Mouse (Mus musculus) forebrain, embryonic 14.5 days (tissue): ENCODE results near the gene Trim9. TPM values are rescaled to one million over a fixed set of nuclear protein-coding genes. Genes with fewer than 3 reads are reported as not detected.
A peak's percentile ranks its signal among the peaks of the same experiment; 100 is the strongest.

Experiments
- ATAC-seq: fragments of 200-750 bp; cut with Nextera tagmentation; 2 replicates; pipeline ENCODE4 v1.8.0; 2017; ENCODE audit warnings: mild to moderate bottlenecking, moderate library complexity
- DNase-seq: peaks from one replicate; pipeline ENCODE4 v3.0.0-alpha.2; 2015; ENCODE audit warnings: low spot score
- H3K27ac ChIP-seq: fragments of 300-500 bp; sonication (generic); 2 replicates; pipeline ENCODE4 v1.5.1; 2014; ENCODE audit warnings: low read depth, mild to moderate bottlenecking, control low read depth, low read length, moderate library complexity
- H3K27me3 ChIP-seq: fragments of 300-500 bp; sonication (generic); replicated peaks from 2 replicates; pipeline ENCODE4 v1.6.1; 2014; ENCODE audit warnings: low read length, control low read depth, mixed read lengths; ENCODE audit not compliant: control insufficient read depth, insufficient read depth
- H3K36me3 ChIP-seq: fragments of 300-500 bp; sonication (generic); 2 replicates; pipeline ENCODE4 v1.6.1; 2014; ENCODE audit warnings: low read length, control low read depth; ENCODE audit not compliant: control insufficient read depth, insufficient read depth
- H3K4me1 ChIP-seq: fragments of 300-500 bp; sonication (generic); 2 replicates; pipeline ENCODE4 v1.6.1; 2014; ENCODE audit warnings: antibody characterized with exemption, low read length, control low read depth; ENCODE audit not compliant: control insufficient read depth, insufficient read depth
- H3K4me2 ChIP-seq: fragments of 300-500 bp; sonication (generic); 2 replicates; pipeline ENCODE4 v1.6.1; 2014; ENCODE audit warnings: mild to moderate bottlenecking, control low read depth, low read length
- H3K4me3 ChIP-seq: fragments of 300-500 bp; sonication (generic); 2 replicates; pipeline ENCODE4 v1.5.1; 2014; ENCODE audit warnings: low read depth, low read length, control low read depth
- H3K9ac ChIP-seq: fragments of 300-500 bp; sonication (generic); 2 replicates; pipeline ENCODE4 v1.6.1; 2014; ENCODE audit warnings: mild to moderate bottlenecking, low read length, control low read depth, moderate library complexity
- H3K9me3 ChIP-seq: fragments of 300-500 bp; sonication (generic); replicated peaks from 2 replicates; pipeline ENCODE4 v1.6.1; 2016; ENCODE audit warnings: low read length, control low read depth, mixed read lengths; ENCODE audit not compliant: control insufficient read depth
- WGBS: fragments of 180-500 bp; shearing (Covaris S2); extraction: QIAGEN DNeasy Blood & Tissue Kit; methylation state at CpG from one replicate; pipeline ENCODE4 v1.1.7; 2014; 5-methylcytosine and 5-hydroxymethylcytosine counted together
- polyA plus RNA-seq: library from polyadenylated mRNA; unstranded; fragments of >200 nt; fragmentation: Nextera tagmentation; extraction: Ambion mirVana; gene quantifications from 2 replicates; pipeline ENCODE4 v1.2.1, GENCODE M21; 2014

Gene Trim9
- polyA plus RNA-seq, 1 experiment from 2014 or later: 30.8 TPM

DNA sequence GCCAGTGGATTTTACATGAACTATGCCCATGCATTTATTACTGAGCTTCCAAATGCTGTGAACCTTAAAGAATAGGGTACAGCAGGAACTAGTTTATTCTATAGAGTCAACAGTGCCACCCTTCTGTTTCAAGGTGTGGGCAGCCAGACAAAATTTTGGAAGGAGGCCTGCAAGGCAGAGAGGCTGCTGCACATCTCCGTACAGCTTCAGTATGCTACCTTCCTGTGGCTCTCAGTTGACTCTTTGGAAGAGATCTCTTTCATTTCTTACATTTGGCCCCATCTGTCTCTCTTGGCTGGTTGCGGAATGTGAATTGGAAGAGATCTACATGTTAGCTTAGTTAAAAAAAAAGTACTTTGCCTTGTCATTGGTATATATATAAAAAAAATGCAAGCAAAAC is 66.5 kb downstream of the Trim9 start:
- peaks cover 4% of the 10 kb centered on the region; the same call in 1 of the 2 replicates for H3K36me3 ChIP-seq
- 83% methylated on average over 2 of the region's 2 CpGs for WGBS
- no peaks in the 10 kb centered on the region for H3K9me3 ChIP-seq
- ATAC-seq (no peak), DNase-seq (no peak)
- H3K9ac ChIP-seq: no peak overlapping the region
- H3K4me1 ChIP-seq: no peaks in the 10 kb centered on the region
- no peak overlapping the region for H3K4me2 ChIP-seq
- no peak overlapping the region for H3K27ac ChIP-seq
- H3K4me3 ChIP-seq: no peak overlapping the region
- H3K27me3 ChIP-seq: no peaks in the 10 kb centered on the region

DNA sequence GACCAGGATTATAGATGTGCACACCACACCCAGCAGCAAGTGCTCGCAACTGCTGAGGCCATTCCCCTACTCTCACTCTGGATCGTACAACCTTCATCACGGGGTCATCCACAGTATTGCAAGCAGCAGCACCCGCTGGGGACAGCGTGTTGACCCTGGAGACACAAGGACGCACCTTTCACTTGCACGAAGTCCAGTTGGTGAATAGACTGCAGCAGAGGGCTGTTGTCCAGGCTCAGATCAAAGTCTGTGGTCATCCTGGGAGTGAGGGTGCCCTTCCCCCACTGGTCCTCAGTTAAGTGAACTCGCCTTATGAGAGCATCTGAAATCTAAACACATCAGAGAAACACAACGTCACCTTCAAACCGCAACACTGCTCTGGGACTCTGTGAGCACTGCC is 67.0 kb downstream of the Trim9 start:
- H3K9me3 ChIP-seq: no peaks in the 10 kb centered on the region
- no peak for DNase-seq
- H3K27me3 ChIP-seq: no peaks in the 10 kb centered on the region
- H3K4me2 ChIP-seq: no peak overlapping the region
- H3K4me3 ChIP-seq: no peak overlapping the region
- peaks cover 4% of the 10 kb centered on the region; the same call in 1 of the 2 replicates for H3K36me3 ChIP-seq
- ATAC-seq: no peak
- H3K4me1 ChIP-seq: no peaks in the 10 kb centered on the region
- 93% methylated on average over 10 of the region's 10 CpGs for WGBS
- H3K27ac ChIP-seq: no peak overlapping the region
- H3K9ac ChIP-seq: no peak overlapping the region

DNA sequence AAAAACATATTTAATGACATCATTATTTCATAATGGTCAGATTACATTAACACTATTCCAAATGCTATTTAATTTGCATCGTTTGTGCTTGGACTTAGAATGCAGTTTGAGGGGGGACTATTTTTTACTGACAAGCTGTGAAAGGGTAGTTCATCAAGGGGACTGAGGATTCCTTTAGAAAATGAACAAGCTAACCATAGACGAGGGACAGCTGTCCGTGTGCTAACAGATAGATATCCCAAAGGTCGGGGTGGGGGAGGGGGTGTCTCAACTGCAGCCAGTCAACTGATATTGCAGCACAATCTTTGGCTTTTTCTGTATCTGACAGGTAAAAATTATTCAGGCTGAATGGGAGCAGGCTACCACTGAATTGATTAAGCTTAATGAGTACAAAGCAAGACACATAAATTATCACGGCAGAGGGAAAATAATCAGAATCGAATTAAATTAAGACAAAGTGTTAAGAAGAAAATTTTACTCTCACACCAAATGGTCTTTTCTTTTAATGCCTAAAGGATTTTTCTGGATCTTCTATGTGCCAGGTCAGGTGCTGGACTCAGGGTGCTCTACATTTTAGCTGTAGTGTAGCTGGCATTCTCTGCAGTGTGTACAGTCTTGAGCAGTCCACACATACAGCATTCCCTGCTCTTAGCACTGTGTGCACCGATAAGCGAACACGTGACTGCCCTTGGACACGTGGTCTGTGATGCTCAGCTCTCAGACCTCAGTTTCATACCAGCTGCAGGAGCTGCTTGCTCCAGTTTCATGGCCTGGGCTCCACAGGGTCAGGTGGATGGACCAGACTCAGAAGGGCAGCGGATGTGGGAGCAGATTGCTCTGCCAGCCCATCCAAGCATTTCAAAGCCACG is 70.1 kb downstream of the Trim9 start:
- WGBS: 61% methylated on average over 12 of the region's 12 CpGs
- ATAC-seq (peak; percentile 87), DNase-seq (peak; percentile 58)

DNA sequence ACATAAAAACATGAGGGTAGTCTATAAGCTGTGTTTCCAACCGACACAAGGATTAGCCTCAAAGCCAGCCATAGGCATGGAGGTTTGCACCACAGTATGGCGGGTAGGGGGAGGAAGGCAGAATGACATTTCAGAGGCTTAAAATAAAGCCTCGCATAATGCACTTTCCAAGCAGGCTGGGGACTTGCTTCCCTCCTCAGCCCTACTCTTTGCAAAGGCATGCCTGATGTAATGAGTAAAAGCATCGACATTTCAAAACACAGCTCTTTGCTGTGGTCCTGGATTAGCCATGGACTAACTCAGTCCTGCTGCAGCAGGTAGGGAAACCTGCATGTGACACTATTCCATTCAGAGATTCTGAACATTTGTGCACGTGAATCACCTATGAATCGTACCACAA is 77.7 kb downstream of the Trim9 start:
- Histone ChIP-seq H3K36me3 (peaks cover 15% of the 10 kb centered on the region; the same call in 1 of the 2 replicates), H3K4me3 (no peak overlapping the region), H3K9ac (no peak overlapping the region), H3K4me2 (no peak overlapping the region), H3K27me3 (no peaks in the 10 kb centered on the region), H3K9me3 (no peaks in the 10 kb centered on the region), H3K4me1 (no peaks in the 10 kb centered on the region), H3K27ac (no peak overlapping the region)
- DNase-seq (no peak), ATAC-seq (no peak)
- WGBS: 70% methylated on average over 6 of the region's 6 CpGs

More for the DNA sequence above, 70.1 kb downstream of the Trim9 start:
- H3K4me1 ChIP-seq: no peaks in the 10 kb centered on the region
- no peak overlapping the region for H3K4me3 ChIP-seq
- H3K9ac ChIP-seq: no peak overlapping the region
- H3K36me3 ChIP-seq: peaks cover 4% of the 10 kb centered on the region; the same call in 1 of the 2 replicates
- H3K27ac ChIP-seq: peak overlapping the region; percentile 22; the same call in 1 of the 2 replicates
- H3K4me2 ChIP-seq: no peak overlapping the region
- no peaks in the 10 kb centered on the region for H3K27me3 ChIP-seq
- H3K9me3 ChIP-seq: no peaks in the 10 kb centered on the region

DNA sequence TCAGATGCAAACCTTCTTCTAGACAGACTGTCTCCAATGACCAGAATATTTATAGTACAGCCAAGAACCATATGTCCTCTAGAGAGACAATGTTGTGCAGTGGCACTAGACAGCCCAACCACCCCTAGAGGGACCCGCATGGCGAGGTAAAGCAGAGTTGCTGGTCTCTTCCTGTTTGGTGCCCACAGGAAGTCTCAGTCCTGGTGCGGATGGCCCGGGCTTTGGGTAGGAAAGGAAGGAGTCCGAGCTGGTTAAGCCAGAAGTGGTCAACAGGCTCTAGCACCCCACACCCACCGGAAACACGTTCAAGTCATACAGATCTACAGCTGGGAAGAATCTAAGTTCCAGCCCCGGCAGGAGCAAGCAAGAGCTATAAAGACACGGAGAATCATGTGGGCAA is 80.1 kb downstream of the Trim9 start:
- WGBS: 94% methylated on average over 9 of the region's 9 CpGs
- no peaks in the 10 kb centered on the region for H3K4me1 ChIP-seq
- H3K36me3 ChIP-seq: peaks cover 15% of the 10 kb centered on the region; the same call in 1 of the 2 replicates
- ATAC-seq (no peak), DNase-seq (no peak)
- no peak overlapping the region for H3K9ac ChIP-seq
- no peaks in the 10 kb centered on the region for H3K27me3 ChIP-seq
- H3K4me3 ChIP-seq: no peak overlapping the region
- no peak overlapping the region for H3K27ac ChIP-seq
- no peaks in the 10 kb centered on the region for H3K9me3 ChIP-seq
- H3K4me2 ChIP-seq: no peak overlapping the region

DNA sequence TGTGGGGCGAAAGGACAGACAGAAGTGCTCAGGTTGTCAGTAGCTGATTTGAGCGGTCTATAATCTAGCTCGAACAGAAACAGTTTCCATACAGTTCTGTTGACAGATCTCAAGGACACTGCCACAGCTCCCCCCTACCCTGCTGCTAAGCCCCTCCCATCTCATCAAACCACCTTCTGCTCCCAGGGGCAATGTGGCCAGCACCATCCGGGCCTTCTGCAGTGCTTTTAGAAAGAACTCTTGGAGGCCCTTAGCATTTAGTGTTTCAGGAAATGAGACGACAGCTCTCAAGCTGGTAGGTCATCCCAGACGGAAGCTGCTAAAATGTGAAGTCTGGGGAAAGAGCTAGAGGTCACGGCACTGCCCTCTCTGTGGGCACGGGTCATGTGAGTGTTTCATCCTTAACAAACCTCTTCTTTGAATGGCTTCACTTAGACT is 80.9 kb downstream of the Trim9 start:
- no peaks in the 10 kb centered on the region for H3K4me1 ChIP-seq
- H3K9ac ChIP-seq: no peak overlapping the region
- ATAC-seq: no peak
- WGBS: 64% methylated on average over 8 of the region's 8 CpGs
- no peaks in the 10 kb centered on the region for H3K9me3 ChIP-seq
- no peak overlapping the region for H3K4me3 ChIP-seq
- no peak overlapping the region for H3K27ac ChIP-seq
- DNase-seq: no peak
- H3K4me2 ChIP-seq: no peak overlapping the region
- H3K36me3 ChIP-seq: peaks cover 12% of the 10 kb centered on the region; the same call in 1 of the 2 replicates
- no peaks in the 10 kb centered on the region for H3K27me3 ChIP-seq

DNA sequence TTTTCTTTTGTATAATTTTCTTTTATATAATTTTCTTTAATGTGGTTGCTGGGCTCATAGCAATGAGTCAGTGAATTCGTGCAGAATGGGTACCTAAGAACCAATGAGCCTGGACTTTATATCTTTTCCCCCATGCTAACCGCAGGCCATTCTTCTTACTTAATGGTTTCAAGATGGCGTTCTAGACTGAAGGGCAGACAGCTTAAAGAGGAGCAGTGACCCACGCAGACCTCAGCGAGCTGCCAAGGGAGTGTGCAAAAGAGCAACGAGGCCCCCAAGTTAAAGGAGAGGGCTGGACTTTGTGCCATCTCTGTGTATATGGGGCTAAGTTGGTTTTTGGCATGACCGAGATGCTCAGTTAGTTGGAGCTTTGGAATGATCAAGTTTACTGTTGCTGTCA is 83.7 kb downstream of the Trim9 start:
- H3K27ac ChIP-seq: no peak overlapping the region
- no peaks in the 10 kb centered on the region for H3K4me1 ChIP-seq
- no peaks in the 10 kb centered on the region for H3K27me3 ChIP-seq
- WGBS: 40% methylated on average over 7 of the region's 7 CpGs
- H3K36me3 ChIP-seq: peaks cover 12% of the 10 kb centered on the region; the same call in 1 of the 2 replicates
- no peaks in the 10 kb centered on the region for H3K9me3 ChIP-seq
- H3K4me3 ChIP-seq: no peak overlapping the region
- DNase-seq: no peak
- H3K9ac ChIP-seq: no peak overlapping the region
- H3K4me2 ChIP-seq: no peak overlapping the region
- ATAC-seq: no peak

DNA sequence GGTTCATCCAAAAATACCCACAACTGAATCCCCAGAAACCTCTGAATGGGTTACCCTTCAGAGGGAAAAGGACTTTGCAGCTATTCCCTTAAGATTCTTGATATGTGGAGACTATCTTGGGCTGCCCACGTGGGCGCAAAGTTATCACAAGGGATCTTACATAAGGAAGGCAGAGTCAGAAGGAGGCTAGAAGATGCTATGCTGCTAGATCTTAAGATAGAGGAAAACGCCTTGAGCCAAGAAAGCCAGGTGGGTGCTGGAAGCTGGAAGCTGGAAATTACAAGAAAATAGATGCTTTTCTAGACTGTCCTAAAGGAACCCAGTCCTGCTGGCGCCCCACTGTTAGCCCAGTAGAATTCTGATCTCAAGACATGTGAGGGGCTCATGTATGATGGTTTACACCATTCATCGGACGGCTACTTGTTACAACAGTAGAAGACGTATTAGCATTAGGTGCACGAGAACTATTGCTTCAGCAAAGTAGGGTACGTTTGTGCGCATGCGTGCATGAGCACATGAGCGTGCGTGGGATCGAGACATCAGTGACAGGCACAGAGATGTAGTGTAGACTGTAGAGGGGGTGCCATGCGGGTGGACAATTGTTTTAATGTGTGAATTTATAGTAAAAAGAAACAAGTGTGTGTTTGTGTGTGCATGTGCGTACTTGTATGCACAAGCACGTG is 85.0 kb downstream of the Trim9 start:
- Histone ChIP-seq H3K4me1 (no peaks in the 10 kb centered on the region), H3K27ac (no peak overlapping the region), H3K4me2 (no peak overlapping the region), H3K36me3 (peaks cover 6% of the 10 kb centered on the region; the same call in 1 of the 2 replicates), H3K27me3 (no peaks in the 10 kb centered on the region), H3K9me3 (no peaks in the 10 kb centered on the region), H3K4me3 (no peak overlapping the region), H3K9ac (no peak overlapping the region)
- no peak for ATAC-seq
- 94% methylated on average over 17 of the region's 17 CpGs for WGBS
- DNase-seq: no peak
